Mouse (Mus musculus) ES-Bruce4 (cell line): Measurements from ENCODE around the gene Akap5.

Experiments used
- CTCF ChIP-seq: IDR thresholded peaks from one replicate; pipeline ENCODE4 v1.8.1; 2011; ENCODE audit warnings: low read depth, low read length
- EP300 ChIP-seq: IDR thresholded peaks from 2 replicates; pipeline ENCODE4 v1.6.1; 2011; ENCODE audit warnings: low read depth, low read length; ENCODE audit not compliant: insufficient read depth
- POLR2A ChIP-seq: IDR thresholded peaks from one replicate; pipeline ENCODE4 v1.8.1; 2011; ENCODE audit warnings: low read length; ENCODE audit not compliant: insufficient read depth

DNA sequence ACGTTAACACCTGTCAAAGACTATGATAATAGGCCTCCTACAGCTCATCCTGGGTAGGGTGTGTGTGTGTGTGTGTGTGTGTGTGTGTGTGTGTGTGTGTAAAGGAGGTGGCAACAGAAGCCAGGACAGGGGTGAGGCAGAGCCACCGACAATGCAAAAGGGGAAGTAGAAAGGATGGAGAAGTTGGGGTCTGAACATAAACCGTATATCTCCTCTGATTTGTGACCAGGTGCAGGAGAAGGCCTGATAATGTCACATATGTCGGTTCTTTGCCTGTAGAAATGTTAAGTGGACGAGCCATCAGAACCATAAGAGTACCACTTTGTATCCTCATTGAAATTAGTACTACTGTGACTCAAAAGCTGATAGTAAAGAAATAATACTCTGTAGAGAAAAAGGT is 9.0 kb downstream of the Akap5 start:
- TF ChIP-seq EP300 (no peak), POLR2A (no peak), CTCF (no peak)
